Mouse (Mus musculus): ENCODE measurements at regions not wholly inside any gene's neighbourhood (a gene's known extent, or its start where the extent isn't known, plus 50 kb on each side); places are given as distances from the start of the nearest gene placed in this dataset.

DNA sequence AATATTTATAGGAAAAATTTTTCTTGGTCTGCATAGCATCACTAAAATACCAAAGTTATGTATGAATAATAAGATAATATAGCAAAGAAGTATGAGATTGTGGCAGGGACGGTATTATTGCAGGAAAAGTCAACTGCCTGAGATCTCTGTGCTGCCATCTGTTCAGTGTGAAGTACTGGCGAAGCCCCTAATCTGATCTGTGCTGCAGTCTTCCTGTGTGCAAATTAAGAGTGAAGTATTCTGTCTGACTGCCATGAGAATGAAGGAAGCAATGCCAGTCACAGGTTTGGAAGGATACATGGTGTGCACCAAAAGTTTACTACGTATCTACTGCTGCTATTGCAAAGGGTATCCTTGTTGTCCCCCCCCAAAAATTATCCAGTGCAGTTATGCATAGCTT, 501.5 kb downstream of the Rab28 start:
- Histone ChIP-seq H3K4me3 (ENCODE audit: control insufficient read depth in 1 of 2, insufficient read depth in 1 of 2, low read depth in 2 of 2, low read length in 2 of 2) (no peak overlapping the region), H3K36me3 (ENCODE audit: control insufficient read depth in 1 of 2, insufficient read depth in 2 of 2, low read length in 2 of 2) (no peaks in the 10 kb centered on the region), H3K79me2 (ENCODE audit: control insufficient read depth, insufficient read depth, low read length, poor library complexity) (no peaks in the 10 kb centered on the region), H3K9me3 (replicated peaks; ENCODE audit: insufficient read depth, low read length) (no peaks in the 10 kb centered on the region), H3K4me1 (ENCODE audit: control insufficient read depth in 1 of 2, insufficient read depth in 2 of 2, low read length in 2 of 2) (no peaks in the 10 kb centered on the region), H3K27me3 (ENCODE audit: control insufficient read depth in 1 of 2, insufficient read depth in 2 of 2, low read length in 2 of 2) (no peaks in the 10 kb centered on the region), H3K27ac (ENCODE audit: control insufficient read depth, low read depth, low read length) (no peak overlapping the region), H3K9ac (ENCODE audit: control insufficient read depth, low read depth, low read length, poor library complexity, severe bottlenecking) (no peak overlapping the region)
- DNase-seq (ENCODE audit: low read depth, low spot score): no peak
- TF ChIP-seq MXI1 (IDR thresholded peaks at IDR 0.05; ENCODE audit: low read depth, low read length) (no peak), POLR2A (IDR thresholded peaks at IDR 0.05; ENCODE audit: control insufficient read depth in 1 of 2, insufficient read depth in 1 of 2, low read depth in 1 of 2, low read length in 2 of 2, poor library complexity in 1 of 2) (no peak), GATA1 (IDR thresholded peaks at IDR 0.05; ENCODE audit: low read depth, low read length) (no peak), EP300 (IDR thresholded peaks at IDR 0.05; ENCODE audit: low read depth in 1 of 2, low read length in 2 of 2) (no peak), POLR2AphosphoS2 (IDR thresholded peaks at IDR 0.05; ENCODE audit: low read length) (no peak), MYC (IDR thresholded peaks at IDR 0.05; ENCODE audit: low read depth, low read length) (no peak), MAFK (IDR thresholded peaks at IDR 0.05; ENCODE audit: borderline replicate concordance, low read depth, low read length) (no peak), ZKSCAN1 (IDR thresholded peaks at IDR 0.05; ENCODE audit: low read depth, low read length) (no peak), UBTF (IDR thresholded peaks at IDR 0.05; ENCODE audit: borderline replicate concordance, insufficient read depth, low read depth, low read length) (no peak), ETS1 (IDR thresholded peaks at IDR 0.05; ENCODE audit: low read depth, low read length) (no peak), MYB (IDR thresholded peaks at IDR 0.05; ENCODE audit: low read depth, low read length) (no peak), GABPA (IDR thresholded peaks at IDR 0.05; ENCODE audit: low read depth, low read length) (no peak), USF1 (IDR thresholded peaks at IDR 0.05; ENCODE audit: low read depth, low read length) (no peak), SIN3A (IDR thresholded peaks at IDR 0.05; ENCODE audit: low read length) (no peak), JUND (IDR thresholded peaks at IDR 0.05; ENCODE audit: low read depth, low read length) (no peak), MAX (IDR thresholded peaks at IDR 0.05; ENCODE audit: low read length) (no peak), TAL1 (IDR thresholded peaks at IDR 0.05; ENCODE audit: low read length) (no peak), CHD1 (IDR thresholded peaks at IDR 0.05; ENCODE audit: low read depth, low read length) (no peak), KAT2A (conservative IDR thresholded peaks at IDR 0.05; ENCODE audit: low read depth, low read length) (no peak)

DNA sequence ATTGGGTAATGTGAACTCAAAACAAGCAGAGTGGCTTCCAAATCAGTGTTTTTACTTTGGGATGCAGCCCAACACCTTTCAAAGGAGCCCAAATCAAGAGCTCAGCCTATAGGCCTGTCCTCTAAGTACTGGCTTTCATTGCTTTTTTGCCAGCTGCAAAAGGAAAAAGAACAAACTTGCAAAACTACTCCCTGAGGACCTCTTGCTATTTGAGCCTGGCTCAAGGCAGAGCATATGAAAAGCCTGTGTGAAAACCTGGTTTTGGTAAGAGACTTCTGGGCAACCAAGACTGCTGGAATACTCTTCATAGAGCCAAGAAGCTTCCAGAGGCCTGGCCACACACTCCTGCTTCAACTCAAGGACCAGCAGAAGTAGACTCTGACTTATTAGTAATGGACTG, 503.5 kb downstream of the Rab28 start:
- H3K9ac ChIP-seq (ENCODE audit: control insufficient read depth, low read depth, low read length, poor library complexity, severe bottlenecking): no peak overlapping the region
- H3K79me2 ChIP-seq (ENCODE audit: control insufficient read depth, insufficient read depth, low read length, poor library complexity): no peaks in the 10 kb centered on the region
- no peak overlapping the region for H3K27ac ChIP-seq (ENCODE audit: control insufficient read depth, low read depth, low read length)
- no peak for DNase-seq (ENCODE audit: low read depth, low spot score)
- no peaks in the 10 kb centered on the region for H3K36me3 ChIP-seq (ENCODE audit: control insufficient read depth in 1 of 2, insufficient read depth in 2 of 2, low read length in 2 of 2)
- no peak overlapping the region for H3K4me3 ChIP-seq (ENCODE audit: control insufficient read depth in 1 of 2, insufficient read depth in 1 of 2, low read depth in 2 of 2, low read length in 2 of 2)
- no peaks in the 10 kb centered on the region for H3K27me3 ChIP-seq (ENCODE audit: control insufficient read depth in 1 of 2, insufficient read depth in 2 of 2, low read length in 2 of 2)
- H3K9me3 ChIP-seq (replicated peaks; ENCODE audit: insufficient read depth, low read length): no peaks in the 10 kb centered on the region
- TF ChIP-seq POLR2AphosphoS2 (IDR thresholded peaks at IDR 0.05; ENCODE audit: low read length) (no peak), ELF1 (IDR thresholded peaks at IDR 0.05; ENCODE audit: low read depth, low read length) (no peak), CHD1 (IDR thresholded peaks at IDR 0.05; ENCODE audit: low read depth, low read length) (no peak), MAZ (IDR thresholded peaks at IDR 0.05; ENCODE audit: low read depth, low read length) (no peak), HCFC1 (IDR thresholded peaks at IDR 0.05; ENCODE audit: low read depth, low read length) (no peak), ZMIZ1 (IDR thresholded peaks at IDR 0.05; ENCODE audit: low read depth, low read length) (no peak), CHD2 (IDR thresholded peaks at IDR 0.05; ENCODE audit: low read length) (no peak), MEF2A (IDR thresholded peaks at IDR 0.05; ENCODE audit: extremely low read depth, insufficient replicate concordance, low read depth, low read length, poor library complexity, severe bottlenecking) (no peak), USF2 (IDR thresholded peaks at IDR 0.05; ENCODE audit: borderline replicate concordance in 1 of 2, insufficient read depth in 1 of 2, low read depth in 1 of 2, low read length in 2 of 2) (no peak), MXI1 (IDR thresholded peaks at IDR 0.05; ENCODE audit: low read depth, low read length) (no peak), MYB (IDR thresholded peaks at IDR 0.05; ENCODE audit: low read depth, low read length) (no peak)
- no peaks in the 10 kb centered on the region for H3K4me1 ChIP-seq (ENCODE audit: control insufficient read depth in 1 of 2, insufficient read depth in 2 of 2, low read length in 2 of 2)

Data from MEL (cell line).